Mouse (Mus musculus) small intestine, adult 2 months (tissue): ENCODE data around the gene Cpsf6.

ENCODE experiments used
- CTCF ChIP-seq: fragments of 200-500 bp; IDR thresholded peaks from 2 replicates; pipeline ENCODE4 v1.5.1; 2012; ENCODE audit warnings: low read depth, mild to moderate bottlenecking, control low read depth, inconsistent platforms, low read length, moderate library complexity, mixed read lengths; ENCODE audit not compliant: insufficient replicate concordance, insufficient read length; ENCODE audit errors: extremely low read depth
- POLR2A ChIP-seq: fragments of 200-500 bp; IDR thresholded peaks from 2 replicates; pipeline ENCODE4 v1.6.1; 2012; ENCODE audit warnings: low read depth, mild to moderate bottlenecking, control low read depth, inconsistent platforms, low read length, moderate library complexity

DNA sequence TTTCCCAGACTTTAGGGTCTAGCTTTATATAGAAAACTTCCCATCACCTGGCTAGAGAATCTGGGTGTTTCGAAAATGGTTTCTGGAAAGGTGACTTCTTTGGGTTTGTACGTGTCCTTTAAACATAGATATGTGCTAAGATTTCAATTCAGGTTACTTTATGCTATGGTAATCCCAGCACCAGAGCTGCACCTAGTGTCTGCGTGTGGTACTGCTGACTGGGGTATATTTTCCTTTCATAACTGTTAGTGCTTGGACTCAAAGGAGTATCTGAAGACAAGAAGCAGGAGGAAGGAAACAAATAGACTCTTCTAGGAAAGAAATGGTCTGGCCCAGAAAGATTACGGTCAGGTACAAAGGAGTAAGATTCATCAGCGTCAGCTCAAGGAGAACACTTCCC, 49.3 kb downstream of the Cpsf6 start:
- TF ChIP-seq CTCF, result no peak
- TF ChIP-seq POLR2A, result no peak
